Mouse (Mus musculus) cerebellum, adult 9-11 months (tissue): ENCODE results near the gene Mb.
"Not testable (repeated sequence)": the region's sequence is repeated elsewhere in the genome, so short reads cannot be mapped to it uniquely, and the experiment has no call there.

Experiments used
- DNase-seq: peaks from one replicate; pipeline ENCODE4 v3.0.0; 2022

The Mb gene

GRCm38 (mm10) chr15:77062746-77063145, 12.3 kb upstream of the Mb start:
- no peak for DNase-seq

DNA sequence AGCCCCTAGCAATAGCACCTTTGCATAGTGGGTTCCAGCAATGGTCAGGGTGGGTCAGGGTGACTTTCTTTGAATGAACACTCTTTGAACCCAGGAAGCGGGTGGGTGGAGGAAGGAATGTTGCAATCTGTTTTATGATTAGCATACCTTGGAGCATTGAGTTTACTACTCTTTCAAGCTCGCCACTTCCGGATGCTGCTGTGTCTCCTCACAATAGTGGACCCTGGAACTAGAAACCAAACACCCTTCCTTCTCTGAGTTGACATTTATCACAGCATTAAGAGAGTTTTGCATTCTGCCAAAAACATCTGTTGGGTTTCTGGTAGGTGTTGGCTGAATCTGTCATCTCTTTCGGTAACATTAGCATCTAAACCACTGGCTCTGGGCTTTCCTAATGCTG, 8.9 kb upstream of the Mb start:
- DNase-seq: not testable (repeated sequence)

- DNase-seq: no peak
Measured at GRCm38 (mm10) chr15:77058566-77058965, 8.1 kb upstream of the Mb start.

- no peak for DNase-seq
Measured at GRCm38 (mm10) chr15:77056791-77057051, 6.3 kb upstream of the Mb start.

DNA sequence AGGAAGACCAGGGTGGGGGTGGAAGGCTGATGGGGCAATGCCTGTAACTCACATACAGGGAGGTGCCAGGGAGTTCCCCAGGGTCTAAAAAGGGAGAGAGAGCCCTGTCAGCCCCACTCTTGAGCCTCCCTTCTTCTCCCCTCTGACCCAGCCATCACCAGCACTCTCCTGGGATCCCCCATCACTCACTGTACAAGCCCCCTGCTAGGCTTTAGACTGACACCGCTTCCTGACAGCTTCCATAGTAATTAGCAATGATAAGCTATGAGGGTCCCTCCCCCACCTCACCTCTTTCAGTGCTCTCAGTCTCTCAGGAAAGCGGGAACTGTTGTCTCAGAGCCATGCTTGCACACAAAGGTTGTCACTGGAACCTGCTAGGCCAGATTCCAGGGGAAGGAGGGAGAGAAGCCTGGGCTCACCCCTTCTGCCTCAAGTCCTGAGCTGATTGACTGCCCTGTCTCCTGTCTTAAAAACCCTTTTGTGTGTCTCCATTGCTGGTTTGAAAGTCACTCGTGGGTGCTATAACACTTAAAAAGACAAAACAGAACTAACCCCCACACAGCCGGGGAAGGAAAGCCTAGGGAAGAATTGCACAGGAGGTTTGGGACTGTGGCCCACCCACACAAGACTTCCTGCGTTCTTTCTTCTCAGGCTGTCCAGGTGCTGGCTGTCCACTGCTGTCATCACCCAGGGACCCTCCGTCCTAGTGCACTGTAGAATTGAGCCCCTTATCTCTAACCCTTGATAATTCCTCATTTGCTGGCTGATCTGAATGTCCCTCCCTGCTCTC, 5.7 kb upstream of the Mb start:
- DNase-seq: no peak

DNA sequence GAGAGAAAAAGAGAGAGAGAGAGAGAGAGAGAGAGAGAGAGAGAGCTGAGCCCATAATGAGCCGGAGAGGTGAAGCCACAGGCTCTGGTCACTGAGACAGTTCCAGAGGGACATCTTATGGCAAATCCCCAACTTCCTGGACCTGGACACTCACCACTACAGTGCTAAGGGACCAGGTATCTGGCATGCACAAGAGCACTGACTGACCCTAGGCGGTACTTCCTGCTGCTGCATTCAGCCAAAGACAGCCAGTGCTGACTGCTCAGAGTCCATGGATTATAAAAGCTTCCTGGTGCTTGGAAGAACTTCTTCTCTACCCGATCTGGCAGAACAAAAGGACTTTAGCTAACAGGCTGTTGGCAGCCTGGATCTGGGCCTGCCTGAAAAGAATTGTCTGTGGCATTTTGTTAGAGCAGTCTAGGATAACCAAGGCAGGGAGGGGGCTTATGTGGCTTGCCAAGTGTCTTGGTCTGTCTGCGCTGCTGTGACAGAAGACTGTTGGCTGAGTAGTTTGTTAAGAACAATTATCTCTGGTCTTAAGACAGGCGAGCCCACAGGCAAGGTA, 4.2 kb upstream of the Mb start:
- no peak for DNase-seq

DNA sequence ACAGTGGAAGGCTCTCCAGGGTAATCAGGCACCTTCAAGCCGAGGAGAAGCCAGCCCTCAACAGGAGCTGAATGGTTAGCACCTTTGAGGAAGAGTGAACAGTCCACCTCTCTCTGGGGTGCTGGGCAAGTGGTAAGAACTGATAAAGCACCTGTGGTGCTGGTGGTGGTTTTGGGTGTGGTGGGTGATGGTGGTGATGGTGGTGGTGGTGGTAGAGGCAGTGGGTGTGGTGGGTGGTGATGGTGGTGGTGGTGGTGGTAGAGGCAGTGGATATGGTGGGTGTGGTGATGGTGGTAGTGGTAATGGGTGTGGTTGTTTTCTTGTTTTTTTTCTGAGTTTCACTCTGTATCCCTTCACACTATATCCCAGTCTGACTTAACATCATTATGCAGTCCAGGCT, 2.6 kb upstream of the Mb start:
- DNase-seq: no peak

- DNase-seq: no peak
Measured at GRCm38 (mm10) chr15:77052176-77052575, 1.7 kb upstream of the Mb start.

GRCm38 (mm10) chr15:77045609-77046008, 4.9 kb downstream of the Mb start:
- DNase-seq: no peak

DNA sequence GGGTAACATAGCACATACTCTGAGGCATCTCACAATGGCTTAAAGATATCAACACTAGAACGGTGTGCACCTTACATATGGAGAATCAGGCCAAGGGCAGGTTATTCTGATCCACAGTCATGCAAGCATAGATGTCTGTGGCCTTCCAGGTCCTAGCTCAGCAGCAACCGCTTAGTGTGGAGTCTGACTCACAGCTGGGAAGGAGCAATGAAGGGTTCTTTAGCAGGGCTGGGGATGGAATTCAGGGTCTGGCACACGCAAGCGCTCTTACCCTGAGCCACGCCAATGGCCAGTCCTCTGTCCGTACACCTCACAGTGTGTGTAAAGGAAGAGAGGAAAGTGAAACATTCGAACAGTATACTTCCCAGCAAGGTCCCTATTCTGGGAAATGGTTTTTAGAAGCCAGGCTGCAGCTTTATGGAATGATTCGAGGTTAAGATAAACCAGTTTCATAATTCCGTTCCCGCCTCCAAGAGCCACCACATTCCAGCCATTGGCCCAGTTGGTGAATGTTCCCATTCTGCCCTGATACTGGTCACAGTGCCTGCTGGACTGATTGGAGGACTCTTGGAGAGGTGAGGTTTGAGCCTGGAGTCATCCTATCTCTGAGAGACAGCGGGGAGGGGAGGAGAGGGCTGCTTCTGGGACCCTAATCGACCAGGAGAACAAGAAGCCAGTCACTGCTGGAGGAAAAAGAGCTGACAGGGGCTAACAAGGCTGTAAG, 5.7 kb downstream of the Mb start, which contains the start of gene Apol6:
TSS of gene Apol6 (plus strand) at position 133 of the 724 bp plus-strand sequence.
- no peak for DNase-seq

DNA sequence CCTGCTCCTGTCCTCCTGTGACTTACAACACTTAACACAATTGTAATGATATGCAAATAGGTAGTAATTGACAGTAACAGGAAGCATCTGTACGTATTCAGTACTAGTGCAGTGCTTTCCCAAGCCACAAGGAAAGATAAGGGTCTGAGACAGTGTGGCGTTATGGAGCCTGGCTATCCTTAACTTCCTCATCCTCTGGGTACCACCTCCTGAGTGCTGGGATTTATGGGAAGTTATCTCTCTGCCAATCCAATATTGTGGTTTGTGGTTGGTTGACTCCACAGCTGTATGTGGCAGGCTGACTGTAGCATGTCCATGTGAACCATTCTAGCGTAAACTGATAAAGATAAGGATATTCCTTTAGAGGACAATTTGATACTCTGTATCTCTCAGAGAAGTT, 9.7 kb downstream of the Mb start:
- DNase-seq: no peak

- no peak for DNase-seq
Measured at GRCm38 (mm10) chr15:77039211-77039700, 11.2 kb downstream of the Mb start.

DNA sequence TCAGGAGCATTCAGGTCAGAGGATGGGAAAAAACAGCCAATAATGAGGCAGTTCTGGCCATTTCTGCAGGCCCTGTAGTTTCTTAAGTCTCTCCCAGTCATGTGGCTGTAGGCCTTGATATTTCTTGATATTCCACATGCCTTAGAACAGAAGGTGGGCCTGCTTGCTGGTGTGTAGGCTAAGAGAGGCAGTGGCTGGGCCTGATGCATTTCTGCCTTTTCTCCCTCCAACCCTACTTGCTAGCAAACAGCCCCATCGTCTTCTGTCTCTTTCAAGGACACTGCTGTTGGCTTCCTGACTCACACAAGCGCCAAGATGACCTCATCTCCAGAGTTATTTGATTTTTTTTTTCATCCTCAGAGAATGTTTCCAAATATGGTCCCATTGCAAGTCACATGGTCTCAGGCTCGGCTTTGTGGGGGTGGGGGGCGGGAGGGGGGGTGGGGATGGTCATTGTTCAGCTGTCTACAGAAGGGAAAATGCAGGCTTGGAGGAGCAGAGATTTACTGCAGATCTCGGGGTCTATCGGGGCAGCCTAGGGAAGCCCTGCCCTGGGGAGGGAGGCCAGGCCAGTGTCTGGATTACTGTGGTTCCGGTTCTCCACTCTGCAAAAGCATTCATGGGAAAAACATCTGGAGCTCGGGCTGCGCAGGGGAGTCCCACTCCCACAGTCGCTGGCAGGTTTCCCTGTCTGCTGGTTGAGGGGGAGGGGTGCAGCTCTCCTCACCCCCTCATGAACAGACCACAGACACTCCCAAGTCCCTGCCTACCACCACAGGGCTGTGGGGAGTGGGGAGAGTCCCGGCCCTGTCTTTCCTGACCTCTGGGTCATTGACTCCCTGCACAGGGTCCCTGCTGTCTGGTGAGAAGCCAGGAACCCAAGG, 12.9 kb downstream of the Mb start:
- DNase-seq: no peak

DNA sequence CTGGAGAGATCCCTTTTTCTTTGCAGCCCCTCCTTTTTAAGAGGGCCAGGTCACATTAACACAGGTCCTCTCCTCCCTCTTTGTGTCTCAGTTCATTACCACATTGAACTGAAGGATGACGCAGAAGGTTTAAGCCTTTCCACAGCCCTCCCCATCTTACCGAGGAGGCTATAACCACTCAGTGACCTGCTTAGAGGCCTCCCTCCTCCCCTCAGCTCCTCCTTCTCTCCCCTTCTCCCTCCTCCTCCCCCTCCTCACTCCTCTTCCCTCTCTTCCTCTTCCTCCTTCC, 13.5 kb downstream of the Mb start:
- DNase-seq: no peak

DNA sequence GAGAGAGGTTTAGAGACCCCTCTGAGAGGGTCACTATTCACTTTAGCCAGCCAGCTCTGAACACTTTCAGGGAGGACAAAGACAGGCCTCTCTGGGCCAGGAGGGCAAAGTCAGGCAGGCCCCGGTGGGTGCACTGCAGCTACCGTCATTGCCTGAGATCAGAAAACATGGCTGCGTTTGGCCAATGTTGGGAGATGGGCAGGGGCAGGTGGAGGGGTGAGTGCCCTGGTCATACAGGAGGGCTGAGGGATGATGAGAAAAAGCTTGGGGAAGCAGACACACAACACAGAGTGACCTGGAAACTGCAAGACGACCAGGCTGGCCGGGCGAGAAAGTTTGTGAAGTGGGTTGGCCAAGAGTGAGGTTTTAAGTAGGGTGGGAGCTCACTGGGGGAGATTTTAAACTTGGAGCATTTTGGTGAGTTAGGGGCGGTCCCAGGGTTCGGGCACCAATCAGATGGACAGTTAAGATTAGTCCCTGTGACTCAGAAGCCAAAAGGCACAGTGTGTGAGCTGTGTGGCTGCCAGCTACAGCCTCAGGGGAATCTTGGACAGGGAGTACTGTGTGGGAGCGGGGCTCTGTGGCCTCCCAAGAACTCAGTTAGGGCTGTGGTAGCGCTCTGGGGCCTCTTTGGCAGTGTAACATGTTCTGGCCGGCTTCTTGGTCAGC, 14.0 kb downstream of the Mb start:
- DNase-seq: peak; percentile 66

DNA sequence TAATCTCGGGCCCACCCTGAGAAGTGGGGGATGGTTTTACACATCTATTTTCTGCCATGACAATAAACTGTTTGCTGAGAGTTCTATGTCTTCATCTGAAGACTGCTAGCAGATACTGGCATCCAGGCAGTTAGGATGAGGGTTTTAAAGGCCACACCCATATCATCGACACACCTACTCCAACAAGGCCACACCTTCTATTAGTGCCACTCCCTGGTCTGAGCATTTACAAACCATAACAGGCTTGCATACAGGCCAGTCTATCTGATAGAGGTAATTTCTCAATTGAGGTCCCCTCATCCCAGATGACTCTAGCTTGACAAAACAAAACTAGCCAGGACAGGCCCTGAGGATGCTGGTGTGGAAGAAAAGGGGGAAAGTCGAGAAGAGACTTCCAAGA, 14.8 kb downstream of the Mb start:
- no peak for DNase-seq

- DNase-seq: peak; percentile 90
Measured at GRCm38 (mm10) chr15:77034526-77034925, 15.9 kb downstream of the Mb start.

GRCm38 (mm10) chr15:77031271-77031670, 19.2 kb downstream of the Mb start:
- DNase-seq: no peak

- peak; percentile 70 for DNase-seq
Measured at GRCm38 (mm10) chr15:77029331-77029991, 21.0 kb downstream of the Mb start.

- no peak for DNase-seq
Measured at GRCm38 (mm10) chr15:77027675-77028074, 22.8 kb downstream of the Mb start.

GRCm38 (mm10) chr15:77027117-77027516, 23.4 kb downstream of the Mb start:
- DNase-seq: no peak

DNA sequence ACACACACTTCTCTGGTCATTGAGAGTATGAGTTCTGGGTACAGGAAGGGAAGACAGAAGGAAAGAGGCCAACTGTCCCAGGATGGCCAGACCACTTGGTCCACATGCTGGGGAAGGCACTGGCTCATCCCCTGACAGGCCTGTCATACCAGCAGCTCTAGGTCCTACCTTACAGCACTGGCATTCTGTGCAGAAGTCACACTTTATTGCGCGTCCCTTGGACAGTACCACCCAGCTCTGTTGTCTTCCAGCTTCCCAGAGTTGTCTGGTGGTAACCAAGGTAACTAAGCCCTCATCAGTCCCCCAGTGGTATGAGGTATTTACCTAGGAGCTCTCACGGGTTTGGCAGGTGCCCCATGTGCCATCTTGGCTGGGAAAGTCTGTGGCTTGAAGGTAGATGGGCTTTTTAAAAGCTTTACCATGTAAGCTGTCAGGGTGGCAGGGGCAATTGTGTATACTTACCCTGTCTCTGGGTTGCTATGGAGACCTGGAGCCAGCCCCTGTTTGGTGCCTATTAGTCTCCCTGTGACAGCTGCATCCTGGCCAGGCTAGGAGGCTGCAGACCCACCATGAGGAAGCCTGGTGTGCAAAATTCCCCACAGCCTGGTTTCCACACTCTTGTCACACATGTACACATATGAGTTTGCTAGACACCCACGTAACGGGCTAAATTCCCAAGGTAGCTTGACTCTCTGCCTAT, 24.4 kb downstream of the Mb start:
- no peak for DNase-seq
